Mouse (Mus musculus) kidney, postnatal 25 days (tissue): ENCODE results near the gene Pml.
A peak's percentile ranks its signal among the peaks of the same experiment; 100 is the strongest.
"Not testable (repeated sequence)": the region's sequence is repeated elsewhere in the genome, so short reads cannot be mapped to it uniquely, and the experiment has no call there.

ENCODE experiments used
- DNase-seq, 2 experiments: peaks; one replicate each; pipeline ENCODE4 v3.0.0; 2021; ENCODE audit warnings: mixed read lengths in 2 of 2

Gene Pml

DNA sequence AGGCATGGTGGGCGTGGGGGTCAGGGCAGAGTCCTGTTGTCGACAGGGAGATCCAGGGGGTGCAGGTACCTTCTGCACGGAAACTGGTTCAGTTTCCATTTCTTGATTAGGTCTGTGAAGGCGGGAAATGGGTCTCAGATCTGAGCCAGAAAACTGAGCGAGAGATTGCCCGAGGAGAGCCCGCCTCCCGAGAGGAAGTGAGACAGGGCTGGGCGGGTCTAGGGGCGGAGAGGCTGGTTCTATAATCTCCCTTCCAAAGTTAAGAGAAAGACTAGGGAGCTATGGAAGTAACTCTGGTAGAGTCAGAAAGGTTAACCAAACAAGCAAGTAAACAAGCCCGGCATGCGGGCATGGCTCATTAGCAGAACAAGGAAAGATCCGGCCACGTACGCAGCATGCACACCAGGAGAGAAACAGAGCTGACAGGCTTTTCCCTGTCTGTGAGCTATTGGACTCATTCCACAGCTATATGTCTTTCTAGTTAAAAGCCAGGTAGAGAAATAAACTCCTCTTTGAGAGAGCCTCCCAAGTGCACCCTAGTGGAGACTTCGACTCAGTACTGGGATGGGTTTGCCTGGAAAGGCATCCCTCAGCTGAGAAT is at the start of gene Pml:
Pml (minus strand) TSS at position 195 of the 601 bp plus-strand sequence.
- DNase-seq = peak; percentile 87 to 91

DNA sequence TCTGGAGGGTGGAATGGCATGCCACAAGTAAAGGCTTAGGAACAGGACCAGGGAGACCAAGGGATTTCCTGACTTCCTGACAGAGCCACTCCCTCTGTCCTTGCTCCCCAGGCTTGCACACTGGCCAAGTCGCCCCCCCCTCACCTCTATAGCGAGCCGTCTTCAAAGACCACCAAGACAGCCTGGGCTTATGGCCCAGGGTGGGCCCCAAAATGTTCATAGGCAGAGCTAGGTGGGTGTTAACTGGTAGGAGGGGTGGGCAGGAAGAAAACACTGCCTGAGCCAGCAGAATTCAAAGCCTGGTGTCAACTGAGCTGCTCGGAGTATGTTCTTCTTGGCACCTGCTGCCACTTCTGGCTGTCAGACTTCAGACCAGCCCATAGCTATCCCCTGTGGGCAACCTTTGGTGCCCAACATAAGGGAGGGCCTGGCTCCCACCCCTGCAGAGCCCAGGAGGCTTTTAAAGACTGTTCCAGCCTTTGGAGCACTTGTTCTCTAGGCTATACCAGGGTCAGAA is 48.4 kb upstream of the Pml start:
- no peak for DNase-seq

GRCm38 (mm10) chr9:58297065-58297464 is 47.5 kb upstream of the Pml start:
- no peak for DNase-seq

DNA sequence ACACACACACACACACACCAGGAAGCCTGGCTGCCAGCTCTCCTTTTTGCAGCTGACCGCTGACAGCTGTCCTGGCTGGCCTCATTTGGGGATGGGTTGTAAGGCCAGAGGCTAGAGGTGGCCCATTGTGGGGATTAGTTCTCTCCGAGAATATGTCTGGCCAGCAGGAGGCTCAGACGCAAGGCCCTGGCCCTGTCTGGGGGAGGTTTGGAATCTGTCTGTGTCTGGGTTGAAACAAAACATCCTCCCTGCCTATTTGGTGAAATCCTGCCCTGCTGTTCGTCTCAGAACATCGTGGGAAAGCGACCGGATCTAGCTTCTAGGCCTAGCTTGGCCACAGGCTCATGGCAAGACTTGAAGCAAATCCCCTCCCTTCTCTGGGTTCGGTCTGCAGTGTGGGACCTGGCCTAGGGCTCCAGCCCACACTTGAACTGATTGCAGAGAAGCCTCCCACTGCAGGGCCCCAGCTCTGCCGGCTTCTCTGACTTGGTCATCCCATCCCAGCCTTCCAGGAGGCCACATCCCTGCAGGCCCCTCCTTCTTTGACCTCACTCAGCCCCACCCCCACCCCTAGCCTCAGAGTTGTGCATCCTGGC is 46.3 kb upstream of the Pml start:
- DNase-seq = peak; percentile 55 to 78

GRCm38 (mm10) chr9:58295345-58295744 is 45.8 kb upstream of the Pml start:
- no peak for DNase-seq

GRCm38 (mm10) chr9:58294527-58294926 is 44.9 kb upstream of the Pml start:
- no peak for DNase-seq

GRCm38 (mm10) chr9:58289901-58290300 is 40.3 kb upstream of the Pml start:
- no peak for DNase-seq

- DNase-seq = peak in 1 of 2 experiments; percentile 82
Observed at GRCm38 (mm10) chr9:58289090-58289489, 39.5 kb upstream of the Pml start.

GRCm38 (mm10) chr9:58283431-58283830 is 33.8 kb upstream of the Pml start:
- no peak for DNase-seq

- DNase-seq = peak in 1 of 2 experiments; percentile 64
Observed at GRCm38 (mm10) chr9:58281597-58281996, 32.0 kb upstream of the Pml start.

GRCm38 (mm10) chr9:58280259-58281109 is 30.9 kb upstream of the Pml start:
- DNase-seq = peak; percentile 81 to 83

- DNase-seq = peak; percentile 27 to 56
Observed at GRCm38 (mm10) chr9:58279780-58280179, 30.2 kb upstream of the Pml start.

GRCm38 (mm10) chr9:58278821-58279723 is 29.5 kb upstream of the Pml start:
- no peak for DNase-seq

- no peak for DNase-seq
Observed at GRCm38 (mm10) chr9:58278313-58278712, 28.7 kb upstream of the Pml start.

DNA sequence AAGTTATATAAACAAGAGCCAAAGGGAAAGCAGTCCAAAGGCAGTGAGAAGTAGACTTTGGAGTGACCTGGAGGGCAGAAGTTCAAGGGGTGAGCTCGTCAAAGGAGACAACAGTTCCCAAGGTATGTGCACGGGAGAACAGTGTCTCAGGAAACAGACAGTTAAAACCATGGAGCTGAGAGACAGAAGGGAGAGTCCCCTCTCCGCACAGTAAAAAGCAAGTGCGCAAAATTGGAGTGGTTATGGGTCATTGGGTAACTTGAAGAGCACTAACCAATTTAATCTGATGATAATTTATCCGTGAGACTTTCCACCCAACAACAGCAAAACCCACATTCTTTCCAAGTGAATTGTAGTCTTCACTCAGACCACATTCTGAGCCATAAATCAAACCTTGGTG is 26.8 kb upstream of the Pml start:
- peak; percentile 54 to 76 for DNase-seq

DNA sequence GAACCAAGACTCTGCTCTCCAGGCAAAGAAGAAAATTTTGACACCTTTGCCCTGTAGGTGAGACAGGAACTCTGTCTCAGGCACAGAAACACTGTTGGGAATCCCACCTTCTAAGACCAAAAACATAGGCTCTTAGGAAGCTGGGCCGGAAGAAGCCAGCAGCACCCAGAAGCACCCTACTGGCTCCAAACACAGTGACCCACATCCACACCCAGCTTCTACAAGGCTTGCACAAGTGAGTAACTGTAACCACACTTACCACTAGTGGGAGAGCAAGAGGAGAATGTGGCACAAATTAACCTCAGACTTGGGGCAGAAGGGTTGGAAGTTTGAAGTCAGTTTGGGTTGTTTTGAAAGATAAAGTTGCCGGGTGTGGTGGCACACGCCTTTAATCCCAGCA is 26.2 kb upstream of the Pml start:
- DNase-seq = no peak

GRCm38 (mm10) chr9:58275115-58275774 is 25.7 kb upstream of the Pml start:
- peak; percentile 57 to 86 for DNase-seq

GRCm38 (mm10) chr9:58274626-58275025 is 25.0 kb upstream of the Pml start:
- DNase-seq = no peak

DNA sequence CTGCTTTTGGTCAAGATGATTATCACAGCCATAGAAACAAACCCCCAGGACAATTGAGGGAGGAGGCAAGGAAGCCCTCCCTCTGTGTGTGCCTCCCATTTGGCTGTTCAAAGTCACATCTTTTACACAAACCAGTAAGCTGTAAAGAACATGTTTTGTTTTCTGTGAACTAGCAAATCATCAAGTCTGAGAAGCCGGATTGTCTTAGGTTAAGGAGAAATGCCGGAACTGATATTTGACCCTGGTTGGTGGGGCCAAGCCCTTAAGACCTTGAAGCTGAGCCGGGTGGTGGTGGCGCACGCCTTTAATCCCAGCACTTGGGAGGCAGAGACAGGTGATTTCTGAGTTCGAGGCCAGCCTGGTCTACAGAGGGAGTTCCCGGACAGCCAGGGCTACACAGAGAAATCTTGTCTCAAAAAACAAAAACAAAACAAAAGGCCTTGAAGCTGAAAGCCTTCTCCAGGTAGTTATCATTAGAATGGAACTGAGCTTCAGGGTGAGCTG is 24.6 kb upstream of the Pml start:
- DNase-seq = no peak

GRCm38 (mm10) chr9:58272855-58273254 is 23.3 kb upstream of the Pml start:
- DNase-seq = peak in 1 of 2 experiments; percentile 52

DNA sequence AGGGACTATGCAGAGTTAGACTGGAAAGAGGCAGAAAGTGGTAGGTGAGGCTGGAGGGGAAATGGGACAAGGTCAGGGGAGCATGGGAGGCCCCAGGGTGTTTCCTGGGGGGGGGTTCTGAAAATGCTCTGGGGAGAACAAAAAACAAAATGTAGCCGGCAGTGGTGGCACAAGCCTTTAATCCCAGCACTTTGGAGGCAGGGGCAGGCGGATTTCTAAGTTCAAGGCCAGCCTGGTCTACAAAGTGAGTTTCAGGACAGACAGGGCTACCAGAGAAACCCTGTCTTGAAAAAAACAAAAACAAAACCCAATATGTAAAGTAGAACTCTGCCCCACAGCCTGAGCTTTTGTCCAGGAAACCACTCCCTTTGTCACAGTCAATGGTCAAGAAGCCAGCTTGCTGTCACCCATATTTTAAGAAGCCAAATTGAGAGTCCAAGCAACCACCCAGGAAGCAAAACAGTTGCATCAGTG is 22.5 kb upstream of the Pml start:
- DNase-seq = no peak

- DNase-seq = not testable (repeated sequence)
Observed at GRCm38 (mm10) chr9:58271551-58271950, 22.0 kb upstream of the Pml start.
